Mouse (Mus musculus): ENCODE results near the gene Ctsk. TPM values are rescaled to one million over a fixed set of nuclear protein-coding genes. Genes with fewer than 3 reads are reported as not detected.

Ctsk gene
- polyA plus RNA-seq (2015; fragmentation: Nextera tagmentation; extraction: Ambion mirVana): 22.2 and 44.4 TPM in 2 replicates

DNA sequence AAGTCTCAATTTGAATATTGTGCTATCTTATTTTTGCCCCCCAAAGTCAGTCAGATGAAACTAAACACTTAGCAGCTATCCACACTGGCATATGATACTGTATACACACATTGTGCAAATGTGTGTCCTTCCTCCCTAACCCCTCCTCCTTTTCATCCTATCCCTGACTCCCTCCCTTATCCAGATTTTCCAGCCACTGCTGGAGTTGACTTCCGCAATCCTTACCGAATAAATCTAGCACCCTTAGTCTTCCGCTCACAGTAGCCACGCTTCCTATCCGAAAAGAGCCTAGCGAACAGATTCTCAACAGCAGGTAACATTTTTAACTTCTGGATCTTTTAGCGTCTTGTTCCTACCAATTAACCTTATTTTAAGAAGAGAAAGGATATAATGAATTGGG is at the start of gene Ctsk:
TSS of gene Ctsk (plus strand) at position 233 of the 400 bp plus-strand sequence.

DNA sequence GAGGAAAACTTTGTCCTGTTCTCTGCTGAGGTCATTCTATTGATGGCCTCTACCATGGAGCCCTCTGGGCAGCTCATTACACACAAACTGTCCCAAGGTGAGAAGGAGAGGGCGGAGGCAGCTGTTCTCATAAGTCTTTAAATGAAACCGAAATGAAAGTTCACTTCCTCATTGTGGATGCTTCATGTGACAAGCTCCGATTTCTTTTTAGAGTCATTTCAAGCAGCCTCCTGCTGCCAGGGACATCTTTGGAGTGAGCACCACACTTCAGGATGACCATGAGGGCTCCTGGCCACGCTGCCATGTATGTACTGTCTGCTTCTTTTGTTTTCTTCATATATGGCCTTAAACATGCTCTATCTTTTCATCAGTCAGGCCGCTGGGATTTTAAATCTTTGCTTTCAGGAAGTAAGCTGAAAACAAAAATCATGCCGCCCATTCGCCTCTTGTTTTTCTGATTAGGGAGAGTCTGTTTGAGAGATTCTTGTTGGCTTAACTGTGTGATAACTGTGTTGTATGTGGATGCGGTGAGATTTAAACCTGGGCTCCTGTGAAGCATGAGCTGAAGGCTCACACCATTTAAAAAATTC is 27.7 kb downstream of the Ctsk start, which contains the start of gene Ctss:
TSS of gene Ctss (plus strand) at position 165 of the 590 bp plus-strand sequence.

Other genes with a start within 250 kb of the Ctsk start
- gene Bnipl, start 248.1 kb upstream of the Ctsk start, polyA plus RNA-seq (2015; fragmentation: Nextera tagmentation; extraction: Ambion mirVana): not detected in 2 replicates
- gene Mindy1, start 217.9 kb upstream of the Ctsk start, polyA plus RNA-seq (2015; fragmentation: Nextera tagmentation; extraction: Ambion mirVana): 66.6 and 126 TPM in 2 replicates
- gene Prune1, start 217.2 kb upstream of the Ctsk start, polyA plus RNA-seq (2015; fragmentation: Nextera tagmentation; extraction: Ambion mirVana): 16.3 and 23.8 TPM in 2 replicates
- gene Anxa9, start 192.1 kb upstream of the Ctsk start, polyA plus RNA-seq (2015; fragmentation: Nextera tagmentation; extraction: Ambion mirVana): 1.3 and 1.6 TPM in 2 replicates
- 109 and 186 TPM in 2 replicates for gene Cers2, start 184.5 kb upstream of the Ctsk start, polyA plus RNA-seq (2015; fragmentation: Nextera tagmentation; extraction: Ambion mirVana)
- gene Setdb1, start 142.1 kb upstream of the Ctsk start, polyA plus RNA-seq (2015; fragmentation: Nextera tagmentation; extraction: Ambion mirVana): 12.2 and 16.5 TPM in 2 replicates
- not detected in 2 replicates for gene 4930558C23Rik, start 96.4 kb upstream of the Ctsk start, polyA plus RNA-seq (2015; fragmentation: Nextera tagmentation; extraction: Ambion mirVana)
- 15.7 and 19.9 TPM in 2 replicates for gene Arnt, start 64.9 kb upstream of the Ctsk start, polyA plus RNA-seq (2015; fragmentation: Nextera tagmentation; extraction: Ambion mirVana)
- gene Ctss, start 27.5 kb downstream of the Ctsk start, polyA plus RNA-seq (2015; fragmentation: Nextera tagmentation; extraction: Ambion mirVana): 61.3 and 65.8 TPM in 2 replicates
- gene Hormad1, start 60.4 kb downstream of the Ctsk start, polyA plus RNA-seq (2015; fragmentation: Nextera tagmentation; extraction: Ambion mirVana): 0.11 TPM in 1 of 2 replicates, not detected in the other
- 31.9 and 34.9 TPM in 2 replicates for gene Golph3l, start 89.7 kb downstream of the Ctsk start, polyA plus RNA-seq (2015; fragmentation: Nextera tagmentation; extraction: Ambion mirVana)
- gene Ensa, start 125.7 kb downstream of the Ctsk start, polyA plus RNA-seq (2015; fragmentation: Nextera tagmentation; extraction: Ambion mirVana): 65.8 and 73.1 TPM in 2 replicates
- 79.8 and 89.8 TPM in 2 replicates for gene Mcl1, start 159.5 kb downstream of the Ctsk start, polyA plus RNA-seq (2015; fragmentation: Nextera tagmentation; extraction: Ambion mirVana)
- 9.6 and 14.0 TPM in 2 replicates for gene Adamtsl4, start 188.7 kb downstream of the Ctsk start, polyA plus RNA-seq (2015; fragmentation: Nextera tagmentation; extraction: Ambion mirVana)
- 338 and 413 TPM in 2 replicates for gene Ecm1, start 240.3 kb downstream of the Ctsk start, polyA plus RNA-seq (2015; fragmentation: Nextera tagmentation; extraction: Ambion mirVana)

All from adrenal gland, postnatal 0 days (tissue).